Mouse (Mus musculus) midbrain, postnatal 0 days (tissue): ENCODE measurements around the gene Greb1. TPM values are rescaled to one million over a fixed set of nuclear protein-coding genes. Genes with fewer than 3 reads are reported as not detected.

Experiments used
- ATAC-seq: fragments of 200-750 bp; cut with Nextera tagmentation; 2 replicates; pipeline ENCODE4 v1.8.0; 2017; ENCODE audit warnings: moderate number of reproducible peaks, mild to moderate bottlenecking, moderate TSS enrichment, moderate library complexity; ENCODE audit not compliant: low FRiP score
- DNase-seq: peaks from one replicate; pipeline ENCODE4 v3.0.0-alpha.2; 2015; ENCODE audit warnings: low spot score
- H3K27ac ChIP-seq: fragments of 300-500 bp; sonication (generic); 2 replicates; pipeline ENCODE4 v1.5.1; 2014; ENCODE audit warnings: low read depth, mild to moderate bottlenecking, low read length, mixed read lengths
- H3K27me3 ChIP-seq: fragments of 300-500 bp; sonication (generic); 2 replicates; pipeline ENCODE4 v1.6.1; 2014; ENCODE audit warnings: low read length, control low read depth, mixed read lengths; ENCODE audit not compliant: insufficient read depth
- H3K36me3 ChIP-seq: fragments of 300-500 bp; sonication (generic); 2 replicates; pipeline ENCODE4 v1.6.1; 2014; ENCODE audit warnings: low read length, control low read depth, mixed read lengths; ENCODE audit not compliant: insufficient read depth
- H3K4me1 ChIP-seq: fragments of 300-500 bp; sonication (generic); 2 replicates; pipeline ENCODE4 v1.6.1; 2014; ENCODE audit warnings: mild to moderate bottlenecking, control low read depth, antibody characterized with exemption, low read length, mixed read lengths; ENCODE audit not compliant: insufficient read depth
- H3K4me2 ChIP-seq: fragments of 300-500 bp; sonication (generic); 2 replicates; pipeline ENCODE4 v1.6.1; 2014; ENCODE audit warnings: low read depth, mild to moderate bottlenecking, low read length, mixed read lengths; ENCODE audit not compliant: poor library complexity, severe bottlenecking
- H3K4me3 ChIP-seq: fragments of 300-500 bp; sonication (generic); 2 replicates; pipeline ENCODE4 v1.5.1; 2014; ENCODE audit warnings: low read depth, mild to moderate bottlenecking, low read length, moderate library complexity
- H3K9ac ChIP-seq: fragments of 300-500 bp; sonication (generic); replicated peaks from 2 replicates; pipeline ENCODE4 v1.6.1; 2014; ENCODE audit warnings: mild to moderate bottlenecking, low read length, moderate library complexity, mixed read lengths; ENCODE audit not compliant: poor library complexity, severe bottlenecking
- H3K9me3 ChIP-seq: fragments of 300-500 bp; sonication (generic); 2 replicates; pipeline ENCODE4 v1.6.1; 2016; ENCODE audit warnings: low read length, control low read depth
- CTCF ChIP-seq: IDR thresholded peaks from 2 replicates; pipeline ENCODE4 v1.5.1; 2016; ENCODE audit warnings: antibody characterized with exemption, mild to moderate bottlenecking
- WGBS: fragments of 180-500 bp; shearing (Covaris S2); extraction: QIAGEN DNeasy Blood & Tissue Kit; methylation state at CpG from one replicate; pipeline ENCODE4 v1.1.7; 2014; 5-methylcytosine and 5-hydroxymethylcytosine counted together
- polyA plus RNA-seq: library from polyadenylated mRNA; unstranded; fragments of >200 nt; fragmentation: Nextera tagmentation; extraction: Ambion mirVana; gene quantifications from 2 replicates; pipeline ENCODE4 v1.2.1, GENCODE M21; 2015
- total RNA-seq: library from RNA; depleted of rRNA; stranded (reverse); fragments of >200 nt; gene quantifications from 2 replicates; pipeline ENCODE4 v1.2.3, GENCODE M21; 2014

The Greb1 gene
- total and polyA plus RNA-seq, 2 experiments from 2014 or later: 0.39 to 1.3 TPM

DNA sequence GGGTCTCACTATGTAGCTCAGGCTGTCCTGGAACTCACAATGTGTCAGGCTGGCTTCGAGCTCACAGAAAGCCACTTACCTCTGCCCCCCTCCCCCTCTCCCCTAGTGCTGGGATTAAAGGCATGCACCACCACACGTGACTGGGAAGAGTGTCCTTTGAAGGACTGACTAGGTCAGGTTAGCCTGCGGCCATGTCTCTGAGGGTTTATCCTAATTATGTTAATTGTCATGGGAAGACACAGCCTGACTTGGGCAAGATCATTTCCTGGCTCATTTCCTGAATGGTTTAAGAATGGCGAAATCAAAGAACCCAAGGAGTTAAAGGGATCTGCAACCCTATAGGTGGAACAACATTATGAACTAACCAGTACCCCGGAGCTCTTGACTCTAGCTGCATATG, 105.9 kb downstream of the Greb1 start:
- ATAC-seq: no peak
- no peak overlapping the region for H3K4me3 ChIP-seq
- no peak overlapping the region for H3K9ac ChIP-seq
- DNase-seq: no peak
- no peak overlapping the region for H3K4me2 ChIP-seq
- H3K4me1 ChIP-seq: no peaks in the 10 kb centered on the region
- no peaks in the 10 kb centered on the region for H3K9me3 ChIP-seq
- 80% methylated on average over 5 of the region's 5 CpGs for WGBS
- no peaks in the 10 kb centered on the region for H3K36me3 ChIP-seq
- TF ChIP-seq CTCF: no peak
- no peak overlapping the region for H3K27ac ChIP-seq
- no peaks in the 10 kb centered on the region for H3K27me3 ChIP-seq

DNA sequence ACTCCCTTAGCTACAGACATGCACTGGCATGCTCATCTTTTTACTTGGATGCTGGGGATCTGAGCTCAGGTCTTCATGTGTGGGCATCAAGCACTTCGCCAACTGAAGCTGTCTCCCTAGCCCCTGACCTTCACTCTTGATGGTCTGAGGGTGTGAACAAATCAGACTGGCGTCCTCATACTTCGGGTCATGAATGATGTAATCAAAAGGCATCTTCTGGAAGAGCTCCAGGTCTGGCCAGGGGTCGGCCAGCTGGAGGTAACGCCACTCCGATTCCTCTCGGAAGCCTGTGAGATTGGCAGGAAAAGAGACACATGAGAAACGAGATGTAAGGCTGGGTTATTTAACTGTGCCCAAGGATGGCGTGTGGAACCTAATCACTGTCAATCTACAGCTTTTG, 110.1 kb downstream of the Greb1 start:
- H3K9ac ChIP-seq: no peak overlapping the region
- H3K36me3 ChIP-seq: no peaks in the 10 kb centered on the region
- TF ChIP-seq CTCF: no peak
- H3K9me3 ChIP-seq: no peaks in the 10 kb centered on the region
- ATAC-seq (no peak), DNase-seq (no peak)
- H3K4me2 ChIP-seq: no peak overlapping the region
- H3K4me3 ChIP-seq: no peak overlapping the region
- WGBS: 94% methylated on average over 9 of the region's 9 CpGs
- H3K27me3 ChIP-seq: no peaks in the 10 kb centered on the region
- no peak overlapping the region for H3K27ac ChIP-seq
- no peaks in the 10 kb centered on the region for H3K4me1 ChIP-seq

DNA sequence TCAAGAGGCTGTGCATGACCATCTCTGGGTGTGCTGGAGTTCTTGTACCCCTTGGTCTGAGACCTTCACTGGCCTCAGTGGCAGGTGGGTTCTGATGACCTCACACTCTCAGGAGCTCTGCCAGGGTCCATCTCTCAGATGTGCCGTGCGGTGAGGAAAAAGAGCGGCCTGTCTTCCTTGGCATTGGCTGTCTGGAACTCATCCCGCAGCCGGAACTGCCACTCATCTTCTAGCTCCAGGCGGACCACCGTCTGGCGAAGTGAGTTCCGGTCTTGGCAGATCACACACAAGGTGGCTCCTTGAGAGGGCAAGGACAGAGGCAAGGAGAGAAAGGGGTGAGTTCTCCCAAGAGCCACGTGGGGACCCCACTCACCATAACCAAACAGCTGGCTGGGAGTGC, 128.4 kb downstream of the Greb1 start:
- Histone ChIP-seq H3K36me3 (no peaks in the 10 kb centered on the region), H3K9ac (no peak overlapping the region), H3K4me3 (no peak overlapping the region), H3K27me3 (no peaks in the 10 kb centered on the region), H3K9me3 (no peaks in the 10 kb centered on the region), H3K27ac (no peak overlapping the region), H3K4me1 (no peaks in the 10 kb centered on the region), H3K4me2 (no peak overlapping the region)
- ATAC-seq (no peak), DNase-seq (no peak)
- no peak for TF ChIP-seq CTCF
- 89% methylated on average over 10 of the region's 10 CpGs for WGBS

DNA sequence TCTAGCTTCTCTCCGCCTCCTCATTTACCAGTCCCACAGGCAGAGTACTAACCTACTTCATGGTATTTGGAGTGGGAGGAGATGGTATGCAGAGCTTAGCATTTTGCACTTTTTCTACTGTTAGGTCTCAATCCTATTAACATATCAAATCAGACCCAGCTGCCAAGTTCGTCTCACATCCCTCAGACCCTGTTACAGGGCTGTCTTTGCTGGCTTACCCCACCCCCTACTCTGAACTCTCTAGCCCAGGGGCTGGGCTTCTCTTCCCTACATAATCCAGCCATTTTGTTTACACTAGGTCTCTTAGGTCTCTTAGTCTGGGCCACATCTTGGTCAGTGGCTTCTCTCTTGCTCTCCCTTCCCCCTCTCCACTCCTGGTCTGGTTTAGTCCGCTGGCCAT, 131.5 kb downstream of the Greb1 start:
- WGBS: 62% methylated on average over 3 of the region's 3 CpGs
- Histone ChIP-seq H3K4me3 (no peak overlapping the region), H3K4me2 (no peak overlapping the region), H3K9me3 (no peaks in the 10 kb centered on the region), H3K4me1 (peaks cover 3% of the 10 kb centered on the region; the same call in 1 of the 2 replicates), H3K36me3 (no peaks in the 10 kb centered on the region), H3K27ac (no peak overlapping the region), H3K27me3 (no peaks in the 10 kb centered on the region), H3K9ac (no peak overlapping the region)
- ATAC-seq (no peak), DNase-seq (no peak)
- no peak for TF ChIP-seq CTCF

DNA sequence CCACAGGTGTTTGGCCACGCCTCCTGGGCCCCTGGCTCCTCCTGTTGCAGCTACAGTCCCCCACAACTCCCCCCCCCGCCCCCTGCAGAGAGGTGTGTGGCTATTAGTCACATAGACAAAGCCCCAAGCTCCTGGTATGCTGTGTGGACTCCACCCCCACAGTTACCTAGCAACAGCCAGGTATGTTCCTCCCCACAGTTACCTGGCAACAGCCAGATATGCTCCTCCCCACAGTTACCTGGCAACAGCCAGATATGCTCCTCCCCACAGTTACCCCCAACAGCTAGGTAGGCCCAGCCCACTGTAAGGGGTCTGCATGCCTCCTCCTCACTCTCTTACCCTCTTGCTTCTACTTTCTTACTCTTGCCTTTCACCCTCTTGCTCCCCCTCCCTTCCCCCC, 135.7 kb downstream of the Greb1 start:
- TF ChIP-seq CTCF: no peak
- no peaks in the 10 kb centered on the region for H3K36me3 ChIP-seq
- H3K27ac ChIP-seq: no peak overlapping the region
- H3K9ac ChIP-seq: no peak overlapping the region
- no peak overlapping the region for H3K4me3 ChIP-seq
- no peak for DNase-seq
- H3K9me3 ChIP-seq: no peaks in the 10 kb centered on the region
- H3K4me1 ChIP-seq: peaks cover 3% of the 10 kb centered on the region; the same call in 1 of the 2 replicates
- no peaks in the 10 kb centered on the region for H3K27me3 ChIP-seq
- H3K4me2 ChIP-seq: no peak overlapping the region
- peak; percentile 69 for ATAC-seq
- WGBS: no CpG with 5 or more reads among the region's 2 CpGs

DNA sequence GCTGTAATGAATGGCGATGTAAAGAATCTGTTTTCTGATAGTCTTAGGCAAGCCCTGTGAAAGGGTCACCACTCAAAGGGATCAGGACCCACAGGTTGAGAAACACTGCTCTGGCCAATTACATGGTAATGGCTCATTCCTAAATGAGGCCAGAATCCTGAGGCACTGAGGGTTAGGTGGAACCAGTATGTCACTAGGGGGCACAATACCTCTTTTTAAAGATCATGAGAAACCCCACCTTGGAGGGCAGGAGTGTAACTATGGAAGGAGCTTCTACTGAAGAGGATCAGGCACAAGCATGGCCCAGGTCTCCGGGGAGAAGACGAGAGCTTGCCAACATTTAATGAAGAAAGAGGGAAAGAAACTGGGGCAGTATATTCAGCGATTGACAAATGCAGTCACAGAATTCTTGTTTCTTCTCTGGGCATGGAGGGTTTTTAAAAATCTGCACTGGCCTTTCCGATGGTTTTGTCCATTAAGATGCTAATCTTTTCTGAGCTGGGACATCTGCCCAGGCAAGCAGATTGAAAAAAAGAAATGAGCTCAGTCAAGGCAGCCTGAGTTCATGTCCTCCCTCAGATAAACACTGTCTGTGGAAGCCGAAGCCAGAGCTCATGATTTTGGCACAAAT, 137.6 kb downstream of the Greb1 start:
- DNase-seq: peak; percentile 64
- no peaks in the 10 kb centered on the region for H3K9me3 ChIP-seq
- peak; percentile 38 for TF ChIP-seq CTCF
- H3K36me3 ChIP-seq: no peaks in the 10 kb centered on the region
- ATAC-seq: no peak
- no peak overlapping the region for H3K27ac ChIP-seq
- no peaks in the 10 kb centered on the region for H3K27me3 ChIP-seq
- peaks cover 3% of the 10 kb centered on the region; the same call in 1 of the 2 replicates for H3K4me1 ChIP-seq
- H3K4me3 ChIP-seq: no peak overlapping the region
- WGBS: 49% methylated on average over 6 of the region's 6 CpGs
- no peak overlapping the region for H3K4me2 ChIP-seq
- no peak overlapping the region for H3K9ac ChIP-seq
